Mouse (Mus musculus): Measurements from ENCODE around the gene Tyw1. TPM values are rescaled to one million over a fixed set of nuclear protein-coding genes. Genes with fewer than 3 reads are reported as not detected.
"Not testable (repeated sequence)": the region's sequence is repeated elsewhere in the genome, so short reads cannot be mapped to it uniquely, and the experiment has no call there.

Tyw1 gene
- total and polyA plus RNA-seq, 3 experiments: 34.7 to 46.5 (median 37.1) TPM

- Histone ChIP-seq H3K27ac (ENCODE audit: insufficient read depth, low read depth) (peak overlapping the region; percentile 41), H3K79me2 (replicated peaks; ENCODE audit: control insufficient read depth, extremely low read depth, insufficient read depth, poor library complexity, severe bottlenecking) (peaks cover 42% of the 10 kb centered on the region), H3K4me1 (ENCODE audit: control insufficient read depth in 1 of 2, insufficient read depth in 2 of 2) (peaks cover 2 to 26% of the 10 kb centered on the region in 2 experiments; a peak in 2 of 4 replicates), H3K4me2 (ENCODE audit: insufficient read depth, low read depth, poor library complexity, severe bottlenecking) (peak overlapping the region; percentile 99), H3K4me3 (replicated peaks in 1 of 3; ENCODE audit: low read depth in 2 of 3, low read length in 2 of 3, poor library complexity in 1 of 3) (peak overlapping the region; percentile 44 to 94 (median 88)), H3K9ac (ENCODE audit: insufficient read depth, low read depth) (peak overlapping the region; percentile 57; the same call in 1 of the 2 replicates), H3K36me3 (replicated peaks in 1 of 2; ENCODE audit: control insufficient read depth in 1 of 2, insufficient read depth in 1 of 2, low read length in 1 of 2) (peaks cover 20 to 39% of the 10 kb centered on the region in 2 experiments)
- H3K27me3 ChIP-seq (replicated peaks); H3K9me3 ChIP-seq (replicated peaks; ENCODE audit: low read length); in situ Hi-C loops (cut with MboI; ENCODE audit: low pct_ligation_motif_present, low pct_unique_long_range_greater_than_20kb, low sequenced_read_pairs); dilution Hi-C loops (cut with MboI; ENCODE audit: extremely low pct_ligation_motif_present, extremely low pct_unique_long_range_greater_than_20kb, low sequenced_read_pairs): not testable (repeated sequence)
- peak; percentile 44 for DNase-seq (ENCODE audit: extremely low read depth)
- peak; percentile 29; the same call in 1 of the 2 replicates for TF ChIP-seq MAX (IDR thresholded peaks at IDR 0.05; ENCODE audit: low read length)
- TF ChIP-seq ZNF384 (IDR thresholded peaks at IDR 0.05; ENCODE audit: low read depth, low read length): 0 out of 2 replicates have a peak, but pooled peaks have one; percentile 12
- peak in 1 of 2 experiments; percentile 30; a peak in 1 of 4 replicates for TF ChIP-seq CTCF (conservative IDR thresholded peaks at IDR 0.05 in 1 of 2, IDR thresholded peaks at IDR 0.05 in 1 of 2; ENCODE audit: low read depth in 2 of 2, low read length in 2 of 2)
- peak; percentile 14; the same call in 1 of the 2 replicates for TF ChIP-seq MYC (IDR thresholded peaks at IDR 0.05; ENCODE audit: low read depth, low read length)
These were observed 543 bp downstream of the Tyw1 start for GRCm38 (mm10) chr5:130255799-130256525.

- Histone ChIP-seq H3K79me2 (replicated peaks; ENCODE audit: control insufficient read depth, extremely low read depth, insufficient read depth, poor library complexity, severe bottlenecking) (peaks cover 40% of the 10 kb centered on the region), H3K4me1 (ENCODE audit: control insufficient read depth in 1 of 2, insufficient read depth in 2 of 2) (peaks cover 2 to 32% of the 10 kb centered on the region in 2 experiments; a peak in 2 of 4 replicates), H3K9me3 (replicated peaks; ENCODE audit: low read length) (no peaks in the 10 kb centered on the region), H3K27me3 (replicated peaks) (no peaks in the 10 kb centered on the region), H3K36me3 (replicated peaks in 1 of 2; ENCODE audit: control insufficient read depth in 1 of 2, insufficient read depth in 1 of 2, low read length in 1 of 2) (peaks cover 18 to 37% of the 10 kb centered on the region in 2 experiments), H3K9ac (ENCODE audit: insufficient read depth, low read depth) (peak overlapping the region; percentile 73), H3K27ac (ENCODE audit: insufficient read depth, low read depth) (peak overlapping the region; percentile 60), H3K4me3 (replicated peaks in 1 of 3; ENCODE audit: low read depth in 2 of 3, low read length in 2 of 3, poor library complexity in 1 of 3) (peak overlapping the region; percentile 88 to 96 (median 94)), H3K4me2 (ENCODE audit: insufficient read depth, low read depth, poor library complexity, severe bottlenecking) (peak overlapping the region; percentile 99)
- in situ Hi-C loops (cut with MboI; ENCODE audit: low pct_ligation_motif_present, low pct_unique_long_range_greater_than_20kb, low sequenced_read_pairs): no loop called here
- dilution Hi-C loops (cut with MboI; ENCODE audit: extremely low pct_ligation_motif_present, extremely low pct_unique_long_range_greater_than_20kb, low sequenced_read_pairs): no loop called here
- DNase-seq (ENCODE audit: extremely low read depth): peak; percentile 99
- TF ChIP-seq ZNF384 (IDR thresholded peaks at IDR 0.05; ENCODE audit: low read depth, low read length): peak; percentile 100
- peak; percentile 94 for TF ChIP-seq E2F4 (IDR thresholded peaks at IDR 0.05; ENCODE audit: insufficient replicate concordance, low read depth, low read length)
- TF ChIP-seq KAT2A (IDR thresholded peaks at IDR 0.05; ENCODE audit: insufficient replicate concordance, low read length): peak; percentile 70; the same call in 1 of the 2 replicates
- TF ChIP-seq JUN (IDR thresholded peaks at IDR 0.05; ENCODE audit: insufficient read depth, low read depth, low read length): no peak
- TF ChIP-seq HCFC1 (IDR thresholded peaks at IDR 0.05; ENCODE audit: low read depth, low read length): peak; percentile 76
- TF ChIP-seq CHD2 (IDR thresholded peaks at IDR 0.05; ENCODE audit: low read length): peak; percentile 49; the same call in 1 of the 2 replicates
- peak; percentile 15; the same call in 1 of the 2 replicates for TF ChIP-seq MAX (IDR thresholded peaks at IDR 0.05; ENCODE audit: low read length)
- TF ChIP-seq GABPA (IDR thresholded peaks at IDR 0.05; ENCODE audit: insufficient replicate concordance, low read depth, low read length): no peak
- TF ChIP-seq MAZ (IDR thresholded peaks at IDR 0.05; ENCODE audit: low read depth, low read length): no peak
- no peak for TF ChIP-seq ETS1 (conservative IDR thresholded peaks at IDR 0.05; ENCODE audit: low read depth, low read length)
- TF ChIP-seq TBP (conservative IDR thresholded peaks at IDR 0.05; ENCODE audit: low read depth, low read length): peak; percentile 96
- peak; percentile 87 for TF ChIP-seq TCF12 (IDR thresholded peaks at IDR 0.05; ENCODE audit: low read depth, low read length)
- peak; percentile 84; the same call in 1 of the 2 replicates for TF ChIP-seq ZMIZ1 (IDR thresholded peaks at IDR 0.05; ENCODE audit: low read depth, low read length)
- no peak for TF ChIP-seq USF2 (conservative IDR thresholded peaks at IDR 0.05; ENCODE audit: low read depth, low read length)
- no peak for TF ChIP-seq CHD1 (IDR thresholded peaks at IDR 0.05; ENCODE audit: low read depth, low read length)
- peak; percentile 96 for TF ChIP-seq NELFE (IDR thresholded peaks at IDR 0.05; ENCODE audit: low read depth, low read length)
- no peak for TF ChIP-seq MEF2A (IDR thresholded peaks at IDR 0.05; ENCODE audit: borderline replicate concordance, low read depth, low read length)
- peak; percentile 80 for TF ChIP-seq IRF4 (IDR thresholded peaks at IDR 0.05; ENCODE audit: low read depth, low read length)
- no peak for TF ChIP-seq UBTF (IDR thresholded peaks at IDR 0.05; ENCODE audit: low read depth, low read length)
- no peak for TF ChIP-seq RAD21 (IDR thresholded peaks at IDR 0.05; ENCODE audit: low read depth, low read length)
- no peak for TF ChIP-seq USF1 (IDR thresholded peaks at IDR 0.05; ENCODE audit: low read depth, low read length)
- peak; percentile 97 for TF ChIP-seq ELF1 (IDR thresholded peaks at IDR 0.05; ENCODE audit: low read depth, low read length)
- TF ChIP-seq POLR2A (IDR thresholded peaks at IDR 0.05; ENCODE audit: low read depth, low read length): peak; percentile 96
- TF ChIP-seq CTCF (conservative IDR thresholded peaks at IDR 0.05 in 1 of 2, IDR thresholded peaks at IDR 0.05 in 1 of 2; ENCODE audit: low read depth in 2 of 2, low read length in 2 of 2): no peak
- TF ChIP-seq SIN3A (IDR thresholded peaks at IDR 0.05; ENCODE audit: low read length): peak; percentile 84; the same call in 1 of the 2 replicates
- TF ChIP-seq JUND (conservative IDR thresholded peaks at IDR 0.05; ENCODE audit: low read depth, low read length): no peak
- peak; percentile 43 for TF ChIP-seq NRF1 (IDR thresholded peaks at IDR 0.05; ENCODE audit: low read depth, low read length)
- 0 out of 2 replicates have a peak, but pooled peaks have one; percentile 63 for TF ChIP-seq POLR2AphosphoS2 (IDR thresholded peaks at IDR 0.05; ENCODE audit: low read depth, low read length)
These were observed 1.4 kb downstream of the Tyw1 start for GRCm38 (mm10) chr5:130256678-130257271.
